Mouse (Mus musculus) c-Kit-negative CD71-positive TER-119-positive erythroid progenitor cells, embryonic 14.5 days (primary cell): ENCODE measurements around the gene Kcnj5.
A peak's percentile ranks its signal among the peaks of the same experiment; 100 is the strongest.

Experiments used
- DNase-seq: peaks from one replicate; pipeline ENCODE4 v3.0.0-alpha.2; 2013; ENCODE audit warnings: low read depth, low spot score

Gene Kcnj5

DNA sequence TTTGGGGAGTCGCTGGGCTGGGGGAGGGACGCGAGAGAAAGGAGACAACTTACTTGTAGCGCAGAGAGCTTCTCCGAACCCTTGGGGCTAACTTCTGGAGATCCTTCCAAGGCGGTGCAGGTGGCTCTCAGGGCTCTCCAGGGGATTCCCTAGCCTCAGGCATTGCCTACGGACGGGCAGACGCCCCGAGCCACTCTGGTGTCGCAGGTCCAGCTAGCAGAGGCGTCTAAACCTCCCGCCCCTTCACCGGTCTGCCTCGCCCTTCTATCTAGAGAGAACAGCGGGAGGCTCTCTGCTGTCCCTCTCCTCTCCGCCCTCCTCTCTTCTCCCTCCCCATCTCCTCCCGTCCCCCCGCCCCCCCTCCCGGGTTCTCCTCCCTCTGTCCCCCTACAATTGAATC, at the start of gene Kcnj5:
Kcnj5 (minus strand) TSS at position 300 of the 400 bp plus-strand sequence.
- DNase-seq, result no peak

- DNase-seq, result no peak
Measured at GRCm38 (mm10) chr9:32392716-32393115, 48.6 kb upstream of the Kcnj5 start.

GRCm38 (mm10) chr9:32391701-32392100, 47.6 kb upstream of the Kcnj5 start:
- no peak for DNase-seq

- no peak for DNase-seq
Measured at GRCm38 (mm10) chr9:32391092-32391491, 46.9 kb upstream of the Kcnj5 start.

GRCm38 (mm10) chr9:32388120-32388519, 44.0 kb upstream of the Kcnj5 start:
- DNase-seq, result no peak

DNA sequence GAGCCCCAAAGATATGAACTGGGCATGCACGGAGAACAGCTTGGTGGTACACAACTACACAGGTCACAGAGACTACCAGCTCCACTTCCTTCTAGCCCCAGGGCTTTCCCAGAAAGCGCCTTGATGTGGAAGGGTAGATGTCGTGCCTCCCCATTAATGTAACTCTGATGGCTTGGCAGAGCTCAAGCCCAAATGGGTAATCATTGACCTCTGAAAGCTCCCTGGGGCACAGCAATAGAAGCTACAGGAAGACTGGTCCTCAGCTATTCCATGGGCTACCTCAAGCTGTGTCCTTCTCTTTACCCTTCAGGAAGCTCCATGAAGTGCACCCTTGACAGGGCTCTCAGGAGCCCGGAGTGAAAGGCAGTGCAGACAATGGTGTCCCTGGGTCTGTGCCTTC, 40.8 kb upstream of the Kcnj5 start:
- DNase-seq, result no peak

- DNase-seq, result no peak
Measured at GRCm38 (mm10) chr9:32376863-32377590, 32.9 kb upstream of the Kcnj5 start.

DNA sequence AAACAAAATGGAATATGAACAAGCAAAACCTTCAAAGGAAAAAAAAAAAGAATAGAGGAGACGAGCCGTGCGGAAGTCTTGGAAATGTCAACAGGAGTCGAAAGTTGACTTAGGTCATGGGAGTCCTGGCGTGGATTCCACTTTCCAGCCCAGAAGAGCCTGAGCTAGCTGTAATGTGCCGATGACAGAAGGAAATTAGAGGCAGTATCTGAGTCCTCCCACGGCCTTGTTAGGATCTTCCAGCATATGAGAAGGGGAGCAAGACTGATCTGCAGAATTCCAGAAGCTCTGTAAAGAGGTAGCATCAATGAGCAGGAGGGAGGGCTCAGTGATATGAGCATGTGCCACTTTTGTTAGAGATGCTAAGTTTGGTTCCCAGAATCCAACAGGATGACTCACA, 31.9 kb upstream of the Kcnj5 start:
- no peak for DNase-seq

DNA sequence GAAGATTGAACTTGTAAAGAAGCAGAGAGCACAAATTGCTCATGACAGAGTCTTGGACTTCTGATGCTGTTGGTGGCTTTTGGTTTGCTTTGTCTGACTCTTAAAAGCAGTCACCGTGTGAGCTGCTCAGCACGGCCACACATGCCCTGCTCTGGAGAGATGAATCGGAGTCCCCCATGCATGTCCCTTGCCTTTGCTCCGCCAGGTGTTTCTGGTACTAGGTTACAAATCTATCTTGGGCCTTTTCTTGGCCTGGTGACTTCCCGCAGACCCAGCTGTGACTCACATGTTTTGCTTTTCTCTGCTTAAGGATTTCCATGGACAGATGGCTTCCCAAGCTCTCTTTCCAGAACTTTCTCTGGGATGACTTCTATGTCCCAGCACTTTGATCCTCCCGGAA, 29.5 kb upstream of the Kcnj5 start:
- DNase-seq, result no peak

GRCm38 (mm10) chr9:32372202-32372601, 28.1 kb upstream of the Kcnj5 start, which contains the start of gene Kcnj1:
Kcnj1 (plus strand) TSS chr9:32372493.
- no peak for DNase-seq

DNA sequence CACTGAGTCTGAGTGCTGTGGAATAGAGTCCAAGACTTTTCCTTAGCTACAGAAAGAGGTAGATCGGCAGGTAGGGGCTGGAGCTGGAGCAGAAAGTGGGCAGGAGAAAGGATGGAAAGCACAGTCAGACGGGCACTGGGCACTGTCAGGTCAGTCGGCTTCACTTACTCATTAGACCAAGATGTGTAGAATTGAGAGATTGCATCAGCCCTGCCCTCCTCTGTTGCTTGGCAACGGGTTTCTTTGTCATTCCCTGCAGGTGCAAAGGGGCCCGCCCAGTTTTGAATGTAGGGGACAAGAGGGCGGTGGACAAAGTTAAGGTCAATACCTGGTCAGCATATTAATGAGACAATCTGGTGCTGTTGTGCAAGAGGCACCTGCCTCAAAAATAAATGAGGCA, 25.2 kb upstream of the Kcnj5 start:
- no peak for DNase-seq

DNA sequence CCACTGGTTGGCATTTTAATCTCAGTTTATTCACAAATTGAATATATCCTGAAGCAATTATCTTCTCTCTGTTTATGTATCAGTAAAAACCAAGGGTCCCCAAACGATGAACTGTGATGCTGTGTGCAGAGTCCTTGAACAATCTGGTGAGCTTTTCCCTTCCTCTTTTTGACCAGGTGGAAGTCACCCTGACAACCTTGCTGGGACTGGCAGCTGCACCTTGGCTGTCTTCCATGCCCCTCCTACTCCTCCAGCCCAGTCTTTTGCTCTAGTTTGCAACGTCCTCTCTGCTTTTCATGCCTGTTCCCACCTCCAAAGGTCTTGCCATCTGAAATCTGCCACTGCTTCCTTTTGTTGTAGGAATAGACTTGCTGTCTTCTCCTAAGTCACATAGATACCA, 24.7 kb upstream of the Kcnj5 start:
- DNase-seq, result no peak

GRCm38 (mm10) chr9:32360770-32361169, 16.6 kb upstream of the Kcnj5 start:
- DNase-seq, result no peak

DNA sequence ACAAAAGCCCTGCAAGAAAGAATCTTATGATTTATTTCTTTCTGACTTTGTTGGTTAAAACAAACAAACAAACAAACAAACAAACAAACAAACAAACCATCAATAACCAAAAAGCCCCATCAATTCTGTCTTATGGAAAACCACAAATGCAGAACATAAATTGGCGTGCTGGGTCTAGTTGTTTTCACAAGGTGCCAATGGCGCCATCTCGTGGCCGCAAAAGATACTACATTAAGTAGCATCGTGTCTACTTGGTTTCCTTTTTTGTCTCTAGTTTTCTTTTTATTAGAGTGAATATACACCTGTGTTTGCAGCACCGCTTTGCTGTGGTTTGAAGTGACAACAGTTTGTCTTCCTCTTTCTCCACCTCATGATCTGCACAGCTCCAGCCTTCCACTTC, 6.2 kb upstream of the Kcnj5 start:
- DNase-seq, result peak; percentile 19

GRCm38 (mm10) chr9:32349344-32349743, 5.2 kb upstream of the Kcnj5 start:
- DNase-seq, result no peak

DNA sequence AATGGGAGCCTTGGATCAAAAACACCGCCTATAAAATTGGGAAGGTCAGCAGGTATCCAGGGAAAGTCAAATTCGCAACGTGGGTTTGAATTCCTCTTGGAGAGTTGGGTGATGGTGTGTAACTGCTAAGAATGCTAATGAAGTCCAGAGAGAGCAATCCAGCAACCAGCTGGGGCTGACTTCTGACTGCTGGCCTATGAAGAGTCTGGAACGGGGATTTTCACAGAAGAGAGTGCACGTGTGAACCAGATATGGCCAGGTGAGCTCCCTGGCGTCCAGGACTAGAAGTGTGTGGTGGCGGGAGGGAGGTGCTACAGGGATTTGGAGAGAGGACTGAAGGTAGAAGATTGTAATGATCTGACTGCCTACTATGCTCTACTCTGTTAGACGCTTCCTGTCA, 3.9 kb upstream of the Kcnj5 start:
- no peak for DNase-seq

DNA sequence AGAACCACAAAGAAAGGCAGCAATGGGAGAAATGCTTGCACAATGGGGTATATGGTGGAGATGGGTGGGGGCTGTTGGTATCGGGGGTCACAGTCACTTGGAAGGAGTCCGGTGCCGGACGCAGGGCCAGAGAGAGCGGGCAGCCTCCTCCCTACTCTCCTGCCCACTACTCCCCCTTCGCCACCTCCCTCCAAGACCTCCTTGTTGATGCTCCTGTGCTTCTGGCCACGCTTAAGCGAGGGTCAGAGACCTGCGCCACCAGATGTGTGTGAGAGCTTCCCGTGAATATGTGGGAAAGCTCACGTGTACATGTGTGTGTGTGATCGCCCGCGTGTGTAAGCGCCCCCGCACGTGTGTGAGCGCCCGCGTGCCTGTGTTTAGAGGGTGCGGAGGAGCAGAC, 339 bp upstream of the Kcnj5 start:
- DNase-seq, result no peak

GRCm38 (mm10) chr9:32342929-32343328, 1.2 kb downstream of the Kcnj5 start:
- DNase-seq, result no peak

DNA sequence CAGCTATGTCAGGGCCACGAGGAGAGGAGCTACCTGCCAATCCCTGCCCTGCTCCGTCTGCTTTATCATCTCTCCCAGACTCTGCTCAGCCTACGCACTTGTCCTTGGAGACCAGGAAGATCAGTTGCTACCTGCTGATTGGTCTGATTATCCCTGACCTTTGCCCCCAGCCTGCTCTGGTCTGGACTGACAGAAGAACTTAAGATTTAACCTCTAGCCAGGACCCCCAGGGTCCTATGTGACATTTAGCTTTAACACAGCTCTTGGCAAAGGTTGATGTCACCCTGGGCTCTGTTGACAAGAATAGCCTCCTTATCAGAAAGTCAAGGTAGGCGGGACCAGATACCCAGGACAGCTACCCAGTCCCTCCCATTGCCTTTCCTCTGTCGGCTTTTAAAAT, 3.3 kb downstream of the Kcnj5 start:
- DNase-seq, result no peak

- DNase-seq, result no peak
Measured at GRCm38 (mm10) chr9:32335389-32336150, 8.6 kb downstream of the Kcnj5 start.

DNA sequence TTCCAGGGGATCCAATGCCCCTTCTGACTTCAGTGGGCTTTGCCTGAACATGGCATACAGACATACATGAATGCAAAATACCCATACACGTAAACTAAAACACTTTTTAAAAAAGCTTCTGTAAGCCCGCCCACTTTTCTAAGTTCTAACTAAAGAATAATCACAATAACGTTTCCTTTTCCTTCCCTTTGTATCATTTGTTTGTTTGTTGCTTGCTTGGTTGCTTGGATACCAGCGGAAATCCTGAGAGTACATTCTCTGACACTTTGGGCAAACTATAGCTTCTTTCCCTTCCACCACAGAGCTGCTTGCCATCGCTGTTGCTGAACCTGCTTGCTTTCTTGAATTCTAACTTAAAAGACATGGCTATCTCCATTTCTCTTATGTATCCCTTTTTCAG, 13.0 kb downstream of the Kcnj5 start:
- no peak for DNase-seq

GRCm38 (mm10) chr9:32328777-32329176, 15.4 kb downstream of the Kcnj5 start:
- DNase-seq, result no peak

- no peak for DNase-seq
Measured at GRCm38 (mm10) chr9:32323610-32324009, 20.5 kb downstream of the Kcnj5 start.
